Mouse (Mus musculus) kidney, adult 2 months (tissue): ENCODE data around the gene Fbxo24. TPM values are rescaled to one million over a fixed set of nuclear protein-coding genes. Genes with fewer than 3 reads are reported as not detected.
A peak's percentile ranks its signal among the peaks of the same experiment; 100 is the strongest.

Source experiments
- DNase-seq: peaks from one replicate; pipeline ENCODE4 v3.0.0; 2021
- H3K27ac ChIP-seq: fragments of 200-500 bp; 2 replicates; pipeline ENCODE4 v1.5.1; 2012; ENCODE audit warnings: low read depth, low read length, control low read depth, inconsistent platforms; ENCODE audit not compliant: insufficient read depth
- H3K27me3 ChIP-seq: fragments of 200-500 bp; replicated peaks from 2 replicates; pipeline ENCODE4 v1.6.1; 2012; ENCODE audit warnings: mild to moderate bottlenecking, moderate library complexity, low read length, inconsistent platforms; ENCODE audit not compliant: control insufficient read depth, insufficient read depth
- H3K36me3 ChIP-seq: fragments of 200-500 bp; 2 replicates; pipeline ENCODE4 v1.6.1; 2012; ENCODE audit warnings: mild to moderate bottlenecking, moderate library complexity, low read length, inconsistent platforms; ENCODE audit not compliant: control insufficient read depth, insufficient read depth
- H3K4me1 ChIP-seq: fragments of 200-500 bp; 2 replicates; pipeline ENCODE4 v1.6.1; 2011; ENCODE audit warnings: low read length; ENCODE audit not compliant: control insufficient read depth, insufficient read depth
- H3K4me3 ChIP-seq: fragments of 200-500 bp; 2 replicates; pipeline ENCODE4 v1.5.1; 2011; ENCODE audit warnings: mild to moderate bottlenecking, low read depth, low read length, control low read depth; ENCODE audit not compliant: insufficient read depth
- CTCF ChIP-seq: fragments of 200-500 bp; conservative IDR thresholded peaks from 2 replicates; pipeline ENCODE4 v1.5.1; 2011; ENCODE audit warnings: low read depth, mild to moderate bottlenecking, control low read depth, low read length, moderate library complexity, mixed read lengths; ENCODE audit not compliant: insufficient read depth, insufficient read length
- POLR2A ChIP-seq: fragments of 200-500 bp; IDR thresholded peaks from one replicate; pipeline ENCODE4 v1.6.1; 2011; ENCODE audit warnings: low read depth, low read length, control low read depth
- WGBS: fragments of 180-500 bp; shearing (Covaris S2); methylation state at CpG from one replicate; pipeline ENCODE4 v1.1.7; 2018; 5-methylcytosine and 5-hydroxymethylcytosine counted together
- polyA plus RNA-seq: library from polyadenylated mRNA; depleted of rRNA; stranded (reverse); fragments of >200 nt; gene quantifications from 2 replicates; pipeline ENCODE4 v1.2.3, GENCODE M21; 2012

Fbxo24 gene
- polyA plus RNA-seq, 1 experiment = 0.20 TPM

- H3K4me3 ChIP-seq = no peak overlapping the region; the same call in 1 of the 2 replicates
Observed at GRCm38 (mm10) chr5:137644484-137644883, 15.7 kb upstream of the Fbxo24 start.

GRCm38 (mm10) chr5:137642886-137643285 is 14.1 kb upstream of the Fbxo24 start:
- 41% methylated on average over 4 of the region's 4 CpGs for WGBS
- Histone ChIP-seq H3K4me3 (no peak overlapping the region), H3K27me3 (no peaks in the 10 kb centered on the region), H3K36me3 (peaks cover 8% of the 10 kb centered on the region), H3K27ac (no peak overlapping the region), H3K4me1 (no peaks in the 10 kb centered on the region; the same call in 1 of the 2 replicates)
- TF ChIP-seq POLR2A = no peak
- TF ChIP-seq CTCF = no peak
- no peak for DNase-seq

More at GRCm38 (mm10) chr5:137644484-137644883, 15.7 kb upstream of the Fbxo24 start:
- Histone ChIP-seq H3K27ac (no peak overlapping the region), H3K36me3 (peaks cover 3% of the 10 kb centered on the region; the same call in 1 of the 2 replicates), H3K4me1 (no peaks in the 10 kb centered on the region; the same call in none of the 2 replicates), H3K27me3 (no peaks in the 10 kb centered on the region)
- no peak for TF ChIP-seq POLR2A
- no peak for TF ChIP-seq CTCF
- no peak for DNase-seq
- 68% methylated on average over 19 of the region's 19 CpGs for WGBS

- DNase-seq = no peak
Observed at GRCm38 (mm10) chr5:137641054-137641453, 12.3 kb upstream of the Fbxo24 start, which contains the start of gene Sap25. Gene Sap25, plus strand, starts transcription at chr5:137641334.

GRCm38 (mm10) chr5:137639472-137639871 is 10.7 kb upstream of the Fbxo24 start:
- H3K27me3 ChIP-seq = no peaks in the 10 kb centered on the region
- no peak for DNase-seq
- H3K4me3 ChIP-seq = no peak overlapping the region
- H3K27ac ChIP-seq = no peak overlapping the region
- no peak for TF ChIP-seq POLR2A
- no peak for TF ChIP-seq CTCF
- no peaks in the 10 kb centered on the region; the same call in 1 of the 2 replicates for H3K4me1 ChIP-seq
- 72% methylated on average over 7 of the region's 7 CpGs for WGBS
- peaks cover 8% of the 10 kb centered on the region for H3K36me3 ChIP-seq

More at GRCm38 (mm10) chr5:137641054-137641453, 12.3 kb upstream of the Fbxo24 start, which contains the start of gene Sap25:
- Histone ChIP-seq H3K4me3 (no peak within 1 kb of the TSS), H3K36me3 (peaks cover 8% of the 10 kb centered on the region), H3K4me1 (no peaks in the 10 kb centered on the region; the same call in 1 of the 2 replicates), H3K27me3 (no peaks in the 10 kb centered on the region), H3K27ac (no peak within 1 kb of the TSS)
- TF ChIP-seq CTCF = peak; percentile 57
- no peak for TF ChIP-seq POLR2A
- WGBS = 89% methylated on average over 19 of the region's 19 CpGs

GRCm38 (mm10) chr5:137633397-137634084 is 4.7 kb upstream of the Fbxo24 start:
- Histone ChIP-seq H3K36me3 (peaks cover 2% of the 10 kb centered on the region), H3K27ac (no peak overlapping the region), H3K4me1 (peaks cover 18% of the 10 kb centered on the region), H3K27me3 (no peaks in the 10 kb centered on the region), H3K4me3 (no peak overlapping the region)
- WGBS = 58% methylated on average over 12 of the region's 12 CpGs
- TF ChIP-seq CTCF = no peak
- TF ChIP-seq POLR2A = no peak
- DNase-seq = peak; percentile 54

- WGBS = 46% methylated on average over 4 of the region's 4 CpGs
- no peaks in the 10 kb centered on the region for H3K27me3 ChIP-seq
- TF ChIP-seq CTCF = no peak
- no peak for TF ChIP-seq POLR2A
- H3K36me3 ChIP-seq = no peaks in the 10 kb centered on the region
- H3K27ac ChIP-seq = peak overlapping the region; percentile 93
- no peak for DNase-seq
- H3K4me1 ChIP-seq = peaks cover 18% of the 10 kb centered on the region
- peak overlapping the region; percentile 40 for H3K4me3 ChIP-seq
Observed at GRCm38 (mm10) chr5:137631591-137631990, 2.8 kb upstream of the Fbxo24 start.

- Histone ChIP-seq H3K36me3 (no peaks in the 10 kb centered on the region), H3K4me1 (peaks cover 18% of the 10 kb centered on the region), H3K4me3 (peak overlapping the region; percentile 40), H3K27ac (peak overlapping the region; percentile 93), H3K27me3 (no peaks in the 10 kb centered on the region)
- DNase-seq = peak; percentile 54
- 22% methylated on average over 9 of the region's 9 CpGs for WGBS
- TF ChIP-seq POLR2A (no peak), CTCF (no peak)
Observed at GRCm38 (mm10) chr5:137631171-137631570, 2.4 kb upstream of the Fbxo24 start.
